Mouse (Mus musculus): ENCODE measurements around the gene Rab5b.
A peak's percentile ranks its signal among the peaks of the same experiment; 100 is the strongest.

Gene Rab5b

GRCm38 (mm10) chr10:128699006-128699405 is 2.9 kb upstream of the Rab5b start:
- no peak for DNase-seq (ENCODE audit: low spot score)

- no peak for DNase-seq (ENCODE audit: low spot score)
These were observed 1.1 kb upstream of the Rab5b start for GRCm38 (mm10) chr10:128697072-128697725.

GRCm38 (mm10) chr10:128695411-128695991 is 563 bp downstream of the Rab5b start:
- peak; percentile 15 for DNase-seq (ENCODE audit: low spot score)

- no peak for DNase-seq (ENCODE audit: low spot score)
These were observed 21.5 kb downstream of the Rab5b start for GRCm38 (mm10) chr10:128674469-128675008.

- peak; percentile 37 for DNase-seq (ENCODE audit: low spot score)
These were observed 22.1 kb downstream of the Rab5b start, which contains the start of gene Suox for GRCm38 (mm10) chr10:128673763-128674468. Gene Suox (minus strand): TSS chr10:128674073.

GRCm38 (mm10) chr10:128671148-128671547 is 24.9 kb downstream of the Rab5b start:
- no peak for DNase-seq (ENCODE audit: low spot score)

- no peak for DNase-seq (ENCODE audit: low spot score)
These were observed 27.0 kb downstream of the Rab5b start for GRCm38 (mm10) chr10:128668790-128669672.

GRCm38 (mm10) chr10:128665806-128666205 is 30.3 kb downstream of the Rab5b start:
- DNase-seq (ENCODE audit: low spot score): no peak

- no peak for DNase-seq (ENCODE audit: low spot score)
These were observed 30.8 kb downstream of the Rab5b start for GRCm38 (mm10) chr10:128665307-128665706.

GRCm38 (mm10) chr10:128664808-128665207 is 31.3 kb downstream of the Rab5b start:
- no peak for DNase-seq (ENCODE audit: low spot score)

GRCm38 (mm10) chr10:128663441-128664220 is 32.4 kb downstream of the Rab5b start:
- DNase-seq (ENCODE audit: low spot score): no peak

- no peak for DNase-seq (ENCODE audit: low spot score)
These were observed 33.6 kb downstream of the Rab5b start for GRCm38 (mm10) chr10:128662465-128662864.

GRCm38 (mm10) chr10:128659490-128659889 is 36.6 kb downstream of the Rab5b start:
- DNase-seq (ENCODE audit: low spot score): no peak

- no peak for DNase-seq (ENCODE audit: low spot score)
These were observed 38.2 kb downstream of the Rab5b start for GRCm38 (mm10) chr10:128657844-128658243.

- no peak for DNase-seq (ENCODE audit: low spot score)
These were observed 39.3 kb downstream of the Rab5b start for GRCm38 (mm10) chr10:128656731-128657130.

GRCm38 (mm10) chr10:128655254-128655653 is 40.8 kb downstream of the Rab5b start:
- DNase-seq (ENCODE audit: low spot score): no peak

- no peak for DNase-seq (ENCODE audit: low spot score)
These were observed 42.2 kb downstream of the Rab5b start for GRCm38 (mm10) chr10:128653866-128654265.

- no peak for DNase-seq (ENCODE audit: low spot score)
These were observed 49.6 kb downstream of the Rab5b start for GRCm38 (mm10) chr10:128646139-128647089.

- no peak for DNase-seq (ENCODE audit: low spot score)
These were observed 50.7 kb downstream of the Rab5b start, which contains the start of gene Ikzf4 for GRCm38 (mm10) chr10:128645111-128646011. Gene Ikzf4 (minus strand): TSS chr10:128645991.
